Mouse (Mus musculus) ZHBTc4 (cell line): Measurements from ENCODE around the gene Ager.

Experiments
- DNase-seq: peaks from one replicate; pipeline ENCODE4 v3.0.0-alpha.2; 2011; ENCODE audit warnings: low read depth, low spot score

Ager gene

GRCm38 (mm10) chr17:34585121-34585520 lies 12.5 kb upstream of the Ager start:
- DNase-seq, result no peak

- DNase-seq, result no peak
These were observed 11.5 kb upstream of the Ager start for GRCm38 (mm10) chr17:34585877-34586771.

GRCm38 (mm10) chr17:34586796-34587422 lies 10.8 kb upstream of the Ager start:
- peak; percentile 94 for DNase-seq

DNA sequence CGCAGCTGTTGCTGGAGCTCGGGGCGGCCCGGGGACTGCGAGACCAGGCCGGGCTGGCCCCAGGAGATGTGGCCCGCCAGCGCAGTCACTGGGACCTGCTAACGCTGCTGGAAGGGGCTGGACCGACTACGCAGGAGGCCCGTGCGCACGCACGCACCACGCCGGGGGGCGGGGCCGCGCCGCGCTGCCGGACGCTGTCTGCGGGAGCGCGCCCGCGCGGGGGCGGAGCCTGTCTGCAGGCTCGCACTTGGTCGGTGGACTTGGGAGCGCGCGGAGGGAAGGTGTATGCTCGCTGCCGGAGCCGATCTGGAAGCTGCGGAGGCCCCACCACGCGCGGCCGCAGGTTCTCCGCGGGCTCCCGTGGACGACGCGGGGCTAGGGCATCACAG lies 10.2 kb upstream of the Ager start:
- peak; percentile 97 for DNase-seq

- DNase-seq, result no peak
These were observed 9.8 kb upstream of the Ager start for GRCm38 (mm10) chr17:34587814-34588213.

DNA sequence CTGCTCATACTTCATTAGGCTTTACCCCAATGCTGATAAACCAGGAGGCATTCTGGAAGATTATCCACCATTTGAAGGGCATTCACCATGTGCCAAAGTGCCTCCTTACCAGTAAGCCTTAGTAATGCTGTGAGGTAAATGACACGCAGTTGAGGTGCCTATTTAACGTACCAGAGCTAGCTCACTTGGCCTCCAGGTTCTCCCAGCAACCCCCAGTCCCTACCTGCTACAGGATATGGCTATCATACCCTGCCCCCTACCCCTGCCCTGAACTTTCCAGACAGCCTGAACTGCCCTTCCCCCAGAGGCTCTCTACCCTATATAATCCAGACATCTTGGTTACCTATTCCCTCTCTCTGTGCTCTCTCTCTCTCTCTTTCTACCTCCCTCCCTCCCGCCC lies 8.9 kb upstream of the Ager start:
- DNase-seq, result no peak

GRCm38 (mm10) chr17:34589206-34589605 lies 8.5 kb upstream of the Ager start:
- DNase-seq, result no peak

GRCm38 (mm10) chr17:34589681-34590101 lies 8.0 kb upstream of the Ager start, which contains the start of gene Gpsm3:
Gene Gpsm3, plus strand, starts transcription at chr17:34589806.
- peak; percentile 42 for DNase-seq

GRCm38 (mm10) chr17:34590154-34590987 lies 7.3 kb upstream of the Ager start:
- no peak for DNase-seq

DNA sequence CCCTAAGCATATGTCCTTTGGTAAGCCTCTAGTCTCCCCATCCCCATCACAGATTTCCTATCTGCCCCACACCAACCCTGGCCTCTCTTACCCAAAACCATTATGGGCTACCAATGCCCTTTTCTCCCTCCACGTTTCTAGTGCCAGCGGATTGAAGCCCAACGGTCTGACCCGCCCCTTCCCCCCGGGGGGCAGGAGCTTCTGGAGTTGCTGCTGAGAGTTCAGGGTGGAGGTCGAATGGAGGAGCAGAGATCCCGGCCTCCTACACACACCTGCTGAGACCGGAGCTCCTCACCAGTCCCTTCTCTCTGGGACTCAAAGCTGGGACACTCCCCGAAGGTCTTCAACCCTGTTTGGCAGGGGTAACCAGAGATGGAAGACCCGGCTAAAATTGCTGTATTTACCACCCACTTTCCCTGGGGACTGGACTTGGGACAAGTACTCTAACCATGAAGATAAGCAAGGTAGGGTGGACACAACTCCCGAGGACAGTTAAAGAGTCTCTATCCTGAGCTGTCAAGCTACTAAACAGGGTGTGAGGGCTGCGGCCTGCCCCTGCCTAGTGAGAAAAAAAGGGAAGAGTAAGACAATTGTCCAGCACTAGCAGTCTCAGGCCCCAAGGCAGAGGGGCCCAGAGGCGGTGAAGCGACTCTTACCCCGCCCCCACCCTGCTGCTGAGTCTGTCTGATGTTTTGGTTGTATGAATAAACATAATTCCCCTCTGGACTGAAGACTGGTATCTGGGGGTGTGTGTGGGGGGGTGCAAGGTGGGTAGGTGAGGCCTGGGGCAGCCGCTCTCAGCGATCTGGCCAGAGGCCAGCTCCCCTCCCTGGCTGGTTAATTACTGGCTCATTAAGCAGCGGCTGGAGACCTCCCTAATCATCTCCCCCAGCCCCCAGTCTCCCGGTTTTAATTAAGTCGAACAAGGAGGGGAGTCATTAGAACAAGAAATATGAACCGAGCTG lies 6.4 kb upstream of the Ager start, which contains the start of gene Pbx2:
Pbx2 (plus strand) TSS at position 238 of the 965 bp plus-strand sequence.
- DNase-seq, result peak; percentile 68

GRCm38 (mm10) chr17:34591994-34592375 lies 5.7 kb upstream of the Ager start:
- peak; percentile 85 for DNase-seq

DNA sequence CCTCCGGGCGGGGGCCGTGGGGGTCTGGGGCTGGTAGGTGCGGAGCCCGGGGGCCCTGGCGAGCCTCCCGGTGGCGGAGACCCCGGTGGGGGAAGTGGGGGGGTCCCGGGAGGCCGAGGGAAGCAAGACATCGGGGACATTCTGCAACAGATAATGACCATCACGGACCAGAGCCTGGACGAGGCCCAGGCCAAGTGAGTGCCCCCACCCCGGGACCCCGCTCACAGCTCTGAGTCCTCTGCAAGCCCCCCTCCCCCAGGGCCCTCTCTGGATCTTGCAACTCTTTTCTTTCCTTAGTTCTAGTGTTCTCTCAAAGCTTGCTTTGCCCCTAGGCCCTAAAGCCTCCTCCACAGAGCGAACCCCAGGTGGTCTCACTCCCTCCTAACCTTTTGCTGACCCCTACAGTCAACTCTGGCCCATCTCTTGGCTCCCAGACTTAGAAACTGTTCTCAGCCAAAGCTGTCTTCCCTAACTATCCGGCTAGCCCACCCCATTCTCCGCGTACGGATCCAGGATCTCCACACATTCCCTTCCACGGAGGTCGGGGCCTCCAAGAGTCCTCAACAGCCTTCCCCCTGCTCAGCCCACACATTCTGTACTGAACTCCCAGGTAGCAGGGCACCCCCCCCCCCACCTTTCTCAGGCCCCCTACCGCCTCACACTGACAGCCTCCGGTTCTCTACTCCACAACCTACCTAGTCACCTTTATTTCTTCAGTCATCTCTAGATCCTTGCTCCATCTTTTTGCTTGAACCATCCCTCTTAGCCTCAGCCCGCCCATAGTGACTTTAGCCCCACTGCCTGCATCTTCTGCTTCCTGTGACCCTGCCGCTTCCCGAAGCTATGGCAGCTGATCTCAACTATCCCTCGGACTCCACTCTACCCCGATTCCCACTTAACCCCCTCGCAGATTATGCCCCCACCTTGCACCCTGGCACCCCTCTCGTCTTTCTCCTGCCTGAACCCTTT lies 4.8 kb upstream of the Ager start:
- DNase-seq, result peak; percentile 63

GRCm38 (mm10) chr17:34593752-34594525 lies 3.7 kb upstream of the Ager start:
- peak; percentile 45 for DNase-seq

DNA sequence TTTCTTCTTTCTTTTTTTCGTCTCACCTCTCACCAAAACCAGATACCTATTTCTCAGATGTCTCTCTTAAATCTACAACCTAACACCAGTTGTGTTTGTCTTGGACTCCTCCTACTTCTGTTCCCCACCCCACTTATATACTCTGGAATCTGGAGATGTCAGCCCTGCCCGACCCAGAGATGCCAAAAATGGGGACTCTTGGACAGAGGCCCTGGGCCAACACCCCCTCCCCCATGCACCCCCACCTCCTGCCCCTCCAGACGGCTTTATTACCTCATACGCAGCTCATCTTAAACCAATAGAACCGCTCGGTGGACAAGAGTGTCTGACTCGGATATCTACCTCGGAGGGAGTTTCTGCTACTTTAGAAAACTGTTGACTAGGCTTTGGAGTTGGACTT lies 1.6 kb upstream of the Ager start:
- DNase-seq, result no peak

DNA sequence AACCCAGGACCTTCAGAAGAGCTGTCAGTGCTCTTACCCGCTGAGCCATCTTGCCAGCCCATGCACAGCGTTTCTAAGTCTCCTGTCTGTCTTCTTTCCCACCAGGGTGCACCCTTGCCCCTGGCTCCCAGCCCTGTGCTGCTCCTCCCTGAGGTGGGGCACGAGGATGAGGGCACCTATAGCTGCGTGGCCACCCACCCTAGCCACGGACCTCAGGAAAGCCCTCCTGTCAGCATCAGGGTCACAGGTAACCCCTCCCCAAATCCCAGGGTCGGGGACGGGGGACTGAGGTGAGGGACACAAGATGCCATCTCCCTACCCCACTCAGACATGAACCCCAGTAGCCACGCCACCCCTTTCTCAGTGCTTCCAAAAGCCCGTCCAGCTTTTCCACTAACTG lies 2.2 kb downstream of the Ager start:
- DNase-seq, result no peak

GRCm38 (mm10) chr17:34601796-34602195 lies 4.1 kb downstream of the Ager start:
- no peak for DNase-seq

DNA sequence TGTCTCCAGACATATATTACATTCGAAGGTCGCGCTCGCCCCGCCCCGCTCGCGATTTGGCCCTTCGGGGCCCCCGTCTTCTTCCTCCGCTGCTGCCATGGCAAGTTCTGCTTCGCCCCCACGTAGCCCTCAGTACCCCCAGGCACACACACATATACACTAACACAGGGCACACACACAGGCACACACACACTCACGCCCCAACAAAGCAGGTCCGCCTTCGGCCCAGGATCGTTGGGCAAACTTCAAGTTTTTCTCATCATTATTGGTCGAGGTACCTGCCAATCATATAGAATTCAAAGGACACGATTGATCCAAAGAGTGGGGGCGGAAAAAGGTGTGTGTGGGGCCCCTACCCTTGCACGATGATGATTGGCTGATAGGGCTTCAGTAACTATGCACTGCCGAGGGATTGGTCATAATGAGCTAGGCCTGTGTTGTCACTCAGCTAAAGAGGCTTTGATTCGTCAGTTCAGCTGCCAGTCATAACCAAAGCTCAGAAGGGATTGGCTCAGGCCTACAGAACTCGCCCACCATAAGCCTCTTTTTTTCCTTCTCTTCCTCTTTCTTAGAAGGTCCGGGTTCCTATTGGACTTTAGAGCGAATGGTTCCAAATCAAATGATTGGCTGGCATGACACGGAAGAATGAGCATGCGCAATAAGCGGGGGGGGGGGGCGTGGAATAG lies 5.9 kb downstream of the Ager start, which contains the start of gene Rnf5:
Rnf5 (minus strand) TSS at position 316 of the 686 bp plus-strand sequence.
- DNase-seq, result peak; percentile 100

GRCm38 (mm10) chr17:34604061-34604508 lies 6.4 kb downstream of the Ager start, which contains the start of gene Agpat1:
Gene Agpat1, plus strand, starts transcription at chr17:34604262.
- peak; percentile 100 for DNase-seq
